Mouse (Mus musculus) C2C12 (cell line): Measurements from ENCODE around the gene Tada3. TPM values are rescaled to one million over a fixed set of nuclear protein-coding genes. Genes with fewer than 3 reads are reported as not detected.

Experiments used
- H3K27me3 ChIP-seq: one replicate; pipeline ENCODE4 v1.6.1; 2011; ENCODE audit not compliant: control insufficient read depth, insufficient read depth, insufficient read length
- H3K36me3 ChIP-seq: one replicate; pipeline ENCODE4 v1.6.1; 2011; ENCODE audit not compliant: control insufficient read depth, insufficient read depth
- H3K4me3 ChIP-seq: one replicate; pipeline ENCODE4 v1.5.1; 2011; ENCODE audit warnings: mild to moderate bottlenecking, control low read depth; ENCODE audit not compliant: poor library complexity, insufficient read depth, severe bottlenecking
- H3K79me2 ChIP-seq: one replicate; pipeline ENCODE4 v1.6.1; 2011; ENCODE audit not compliant: control insufficient read depth, insufficient read depth
- H3K79me3 ChIP-seq: one replicate; pipeline ENCODE4 v1.6.1; 2011; ENCODE audit warnings: low read depth, control low read depth
- H3ac ChIP-seq: one replicate; pipeline ENCODE3; 2011; ENCODE audit warnings: low read depth; ENCODE audit not compliant: control insufficient read depth, insufficient read length
- CEBPB ChIP-seq: IDR thresholded peaks from one replicate; pipeline ENCODE4 v1.6.1; 2011; ENCODE audit warnings: low read depth, mild to moderate bottlenecking, control low read depth, moderate library complexity
- CTCF ChIP-seq: IDR thresholded peaks from one replicate; pipeline ENCODE4 v1.5.1; 2011; ENCODE audit not compliant: control insufficient read depth, insufficient read depth, insufficient read length
- FOSL1 ChIP-seq: IDR thresholded peaks from one replicate; pipeline ENCODE4 v1.8.0; 2011; ENCODE audit warnings: mild to moderate bottlenecking, low read length; ENCODE audit not compliant: poor library complexity, insufficient read depth, severe bottlenecking
- MAX ChIP-seq: IDR thresholded peaks from one replicate; pipeline ENCODE4 v1.6.1; 2011; ENCODE audit warnings: mild to moderate bottlenecking, control low read depth
- MYOD1 ChIP-seq: IDR thresholded peaks from one replicate; pipeline ENCODE4 v1.6.1; 2011; ENCODE audit warnings: low read depth; ENCODE audit not compliant: control insufficient read depth, insufficient read length
- MYOG ChIP-seq: IDR thresholded peaks from one replicate; pipeline ENCODE4 v1.6.1; 2011; ENCODE audit not compliant: control insufficient read depth, insufficient read length; ENCODE audit errors: extremely low read depth
- USF1 ChIP-seq: IDR thresholded peaks from one replicate; pipeline ENCODE4 v1.6.1; 2011; ENCODE audit warnings: low read depth, mild to moderate bottlenecking, control low read depth, moderate library complexity
- polyA plus RNA-seq: library from polyadenylated mRNA; unstranded; fragments of >200 nt; fragmentation: generic; extraction: Trizol; gene quantifications from one replicate; pipeline ENCODE4 v1.2.1, GENCODE M21; 2012; ENCODE audit warnings: missing spikeins

Tada3 gene
- polyA plus RNA-seq, 1 experiment: 31.7 TPM

DNA sequence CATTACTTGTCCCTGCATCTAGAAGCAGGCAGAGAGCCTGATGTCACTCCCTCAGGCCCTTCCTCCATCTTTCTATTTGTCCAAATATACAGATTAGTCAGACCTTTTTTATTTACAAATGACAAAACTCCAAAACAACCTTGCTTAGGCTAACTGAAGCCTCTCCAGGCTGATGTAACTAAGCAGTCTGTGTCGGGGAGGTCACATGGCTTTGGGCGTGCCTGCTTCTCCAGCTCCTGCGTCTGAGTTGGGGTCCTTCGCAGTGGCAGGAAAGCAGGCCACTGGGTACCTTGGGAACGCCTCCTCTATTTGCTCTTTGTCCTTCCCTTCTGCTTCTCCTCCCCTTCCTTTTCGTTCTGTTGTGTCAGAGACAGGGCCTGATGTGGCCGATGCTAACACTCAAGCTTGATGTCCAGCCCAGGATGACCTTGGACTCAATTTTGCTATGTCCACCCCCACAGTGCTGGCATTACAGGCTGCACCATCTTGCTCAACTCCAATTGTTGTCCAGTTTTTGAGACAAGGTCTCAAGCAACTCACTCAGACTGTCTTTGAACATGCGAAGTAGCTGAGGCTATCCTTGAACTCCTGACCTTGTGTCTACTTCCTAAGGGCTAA is 13.1 kb downstream of the Tada3 start:
- H3ac ChIP-seq: no peak overlapping the region
- H3K36me3 ChIP-seq: no peaks in the 10 kb centered on the region
- H3K27me3 ChIP-seq: no peaks in the 10 kb centered on the region
- no peak overlapping the region for H3K4me3 ChIP-seq
- no peaks in the 10 kb centered on the region for H3K79me3 ChIP-seq
- no peaks in the 10 kb centered on the region for H3K79me2 ChIP-seq
- TF ChIP-seq FOSL1 (no peak), MYOD1 (no peak), CTCF (no peak), USF1 (no peak), CEBPB (no peak), MAX (no peak), MYOG (no peak)

DNA sequence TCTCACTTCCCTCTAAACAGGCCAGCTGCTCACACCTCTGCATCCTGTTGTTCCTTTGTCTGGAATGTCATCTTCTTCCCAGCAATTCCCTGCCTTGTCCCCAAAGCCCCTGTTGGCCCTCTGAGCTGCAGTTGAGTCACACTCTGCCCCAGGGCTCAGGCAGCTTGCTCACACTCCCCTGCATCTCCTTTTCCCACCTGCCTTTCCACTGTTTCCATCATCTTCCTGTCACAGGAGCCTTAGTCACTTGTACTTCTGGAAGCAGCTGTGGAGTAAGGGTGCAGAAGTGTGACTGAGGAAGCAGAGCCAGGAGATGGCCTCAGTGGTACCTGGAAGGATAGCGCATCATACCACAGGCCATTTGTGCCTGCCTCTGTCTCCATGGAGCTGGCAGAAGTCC is 15.4 kb downstream of the Tada3 start:
- no peaks in the 10 kb centered on the region for H3K79me2 ChIP-seq
- no peak overlapping the region for H3ac ChIP-seq
- H3K4me3 ChIP-seq: no peak overlapping the region
- no peaks in the 10 kb centered on the region for H3K79me3 ChIP-seq
- peak; percentile 46 for TF ChIP-seq MYOD1
- no peak for TF ChIP-seq FOSL1
- no peaks in the 10 kb centered on the region for H3K27me3 ChIP-seq
- H3K36me3 ChIP-seq: no peaks in the 10 kb centered on the region

DNA sequence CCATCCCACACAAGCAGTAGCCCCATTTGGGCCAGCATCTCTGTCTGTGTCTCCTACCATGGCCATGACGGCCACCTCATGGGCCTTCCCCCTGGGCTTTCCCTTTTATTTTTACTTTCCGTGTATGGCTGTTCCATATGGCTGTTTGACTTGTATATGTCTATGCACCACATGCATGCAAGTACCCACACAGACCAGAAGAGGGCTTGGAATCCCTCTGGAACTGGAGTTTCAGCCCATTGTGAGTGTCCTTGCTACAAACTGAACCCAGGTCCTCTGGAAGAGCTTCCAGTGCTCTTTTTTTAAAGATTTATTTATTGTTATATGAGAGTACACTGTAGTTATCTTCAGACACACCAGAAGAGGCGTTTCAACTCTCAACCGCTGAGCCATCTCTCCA is 16.2 kb downstream of the Tada3 start:
- TF ChIP-seq MYOD1: no peak
- TF ChIP-seq FOSL1: no peak
- no peak for TF ChIP-seq MAX
- no peak for TF ChIP-seq CTCF
- no peak for TF ChIP-seq MYOG
- no peak for TF ChIP-seq CEBPB
- no peak overlapping the region for H3K4me3 ChIP-seq
- H3K79me3 ChIP-seq: no peaks in the 10 kb centered on the region
- no peak overlapping the region for H3ac ChIP-seq
- H3K27me3 ChIP-seq: no peaks in the 10 kb centered on the region
- no peaks in the 10 kb centered on the region for H3K36me3 ChIP-seq
- no peaks in the 10 kb centered on the region for H3K79me2 ChIP-seq

DNA sequence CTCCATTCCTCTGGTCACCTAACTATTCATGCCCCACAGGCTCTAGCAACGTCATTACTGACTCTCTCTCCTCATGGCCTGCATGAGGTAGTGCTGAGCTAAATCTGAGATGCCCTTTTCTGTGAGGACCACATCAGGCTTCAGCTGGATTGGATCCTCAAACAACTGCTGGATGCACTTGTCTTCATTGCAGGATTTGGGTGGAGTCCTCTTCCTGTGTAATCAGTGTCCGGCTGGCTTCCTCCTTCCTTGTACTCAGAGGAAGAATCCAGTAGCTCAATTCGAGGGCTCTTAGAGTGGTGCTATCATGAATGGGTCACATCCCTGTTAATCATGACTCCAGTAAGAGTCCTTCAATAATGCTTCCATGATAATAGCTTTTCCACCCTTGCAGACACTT is 24.0 kb downstream of the Tada3 start:
- Histone ChIP-seq H3ac (no peak overlapping the region), H3K27me3 (no peaks in the 10 kb centered on the region), H3K79me3 (no peaks in the 10 kb centered on the region), H3K79me2 (no peaks in the 10 kb centered on the region), H3K36me3 (no peaks in the 10 kb centered on the region), H3K4me3 (no peak overlapping the region)
- no peak for TF ChIP-seq CTCF
- no peak for TF ChIP-seq CEBPB
- no peak for TF ChIP-seq MAX
- no peak for TF ChIP-seq MYOG
- no peak for TF ChIP-seq MYOD1
- no peak for TF ChIP-seq FOSL1

DNA sequence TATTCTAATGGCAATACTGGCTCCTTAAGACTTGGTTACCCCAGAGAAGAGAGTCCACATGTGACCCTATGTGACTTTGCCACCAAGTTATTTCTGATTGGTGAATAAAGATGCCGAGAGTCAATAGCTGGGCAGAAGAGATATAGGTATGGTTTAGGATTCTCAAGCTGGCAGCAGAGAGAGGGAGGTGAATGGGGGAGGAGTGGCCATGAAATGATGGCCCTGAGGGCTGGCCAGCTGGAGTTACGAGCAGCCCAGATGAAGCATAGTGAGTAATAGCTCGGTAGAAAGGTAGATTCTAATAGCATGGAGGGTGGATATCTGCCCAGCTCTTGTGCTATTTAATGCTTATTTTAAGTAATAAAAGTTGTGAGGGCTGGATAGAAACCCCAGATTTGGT is 24.9 kb downstream of the Tada3 start:
- no peaks in the 10 kb centered on the region for H3K79me2 ChIP-seq
- no peaks in the 10 kb centered on the region for H3K27me3 ChIP-seq
- H3ac ChIP-seq: no peak overlapping the region
- TF ChIP-seq CTCF (no peak), MAX (no peak), MYOD1 (no peak), MYOG (no peak), FOSL1 (no peak), USF1 (no peak), CEBPB (no peak)
- no peaks in the 10 kb centered on the region for H3K79me3 ChIP-seq
- no peaks in the 10 kb centered on the region for H3K36me3 ChIP-seq
- H3K4me3 ChIP-seq: no peak overlapping the region

DNA sequence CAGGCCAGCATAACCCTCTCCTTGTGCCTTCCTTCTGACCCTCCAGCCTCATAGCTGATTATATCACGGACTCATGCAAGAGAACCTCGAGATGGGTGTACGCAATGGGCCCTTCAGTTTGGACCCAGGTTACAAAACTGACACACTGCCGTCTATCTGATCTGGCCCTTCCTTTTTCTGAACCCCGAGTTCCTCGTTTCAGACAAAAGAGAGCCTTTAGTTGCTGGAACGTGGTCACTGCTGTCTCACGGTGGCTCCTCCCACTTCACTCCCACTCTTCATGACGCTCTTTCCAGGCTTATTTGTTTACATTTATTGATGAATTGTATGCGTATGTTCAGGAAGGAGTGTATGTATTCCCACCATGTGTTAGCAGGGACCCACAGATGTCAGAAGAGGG is 26.0 kb downstream of the Tada3 start:
- TF ChIP-seq CEBPB (no peak), FOSL1 (no peak), CTCF (no peak), MAX (no peak), MYOD1 (no peak)
- Histone ChIP-seq H3K4me3 (no peak overlapping the region), H3K79me3 (no peaks in the 10 kb centered on the region), H3K36me3 (no peaks in the 10 kb centered on the region), H3K27me3 (no peaks in the 10 kb centered on the region), H3K79me2 (no peaks in the 10 kb centered on the region), H3ac (no peak overlapping the region)
